Mouse (Mus musculus): Measurements from ENCODE around the gene Foxred2.

- TF ChIP-seq CTCF (IDR thresholded peaks at IDR 0.05; ENCODE audit: extremely low read depth, insufficient read depth, low read length) = no peak
- peak; percentile 90 for TF ChIP-seq POLR2A (IDR thresholded peaks at IDR 0.05; ENCODE audit: extremely low read depth, insufficient read depth, low read length)
Observed at GRCm38 (mm10) chr15:77928673-77929331, 27.7 kb downstream of the Foxred2 start, which contains the start of gene Txn2.
